Mouse (Mus musculus): ENCODE measurements at regions not wholly inside any gene's neighbourhood (a gene's known extent, or its start where the extent isn't known, plus 50 kb on each side); places are given as distances from the start of the nearest gene placed in this dataset.

- DNase-seq (ENCODE audit: low spot score), result no peak
Observed at GRCm38 (mm10) chr5:106320039-106320438, 137.9 kb downstream of the Barhl2 start.

- no peak for DNase-seq (ENCODE audit: low spot score)
Observed at GRCm38 (mm10) chr5:106318246-106318645, 139.7 kb downstream of the Barhl2 start.

- DNase-seq (ENCODE audit: low spot score), result no peak
Observed at GRCm38 (mm10) chr5:106313874-106314273, 144.1 kb downstream of the Barhl2 start.

- DNase-seq (ENCODE audit: low spot score), result no peak
Observed at GRCm38 (mm10) chr5:106301372-106301771, 156.6 kb downstream of the Barhl2 start.

GRCm38 (mm10) chr5:106296721-106297120 lies 161.2 kb downstream of the Barhl2 start:
- DNase-seq (ENCODE audit: low spot score), result no peak

GRCm38 (mm10) chr5:106295993-106296392 lies 162.0 kb downstream of the Barhl2 start:
- DNase-seq (ENCODE audit: low spot score), result no peak

- DNase-seq (ENCODE audit: low spot score), result no peak
Observed at GRCm38 (mm10) chr5:106295538-106295937, 162.4 kb downstream of the Barhl2 start.

GRCm38 (mm10) chr5:106292387-106293229 lies 165.4 kb downstream of the Barhl2 start:
- DNase-seq (ENCODE audit: low spot score), result no peak

- DNase-seq (ENCODE audit: low spot score), result no peak
Observed at GRCm38 (mm10) chr5:106285152-106285551, 172.8 kb downstream of the Barhl2 start.

GRCm38 (mm10) chr5:106284731-106285130 lies 173.2 kb downstream of the Barhl2 start:
- no peak for DNase-seq (ENCODE audit: low spot score)

GRCm38 (mm10) chr5:106282646-106283045 lies 175.3 kb downstream of the Barhl2 start:
- no peak for DNase-seq (ENCODE audit: low spot score)

- DNase-seq (ENCODE audit: low spot score), result no peak
Observed at GRCm38 (mm10) chr5:106277786-106278185, 180.2 kb downstream of the Barhl2 start.

- no peak for DNase-seq (ENCODE audit: low spot score)
Observed at GRCm38 (mm10) chr5:106277231-106277630, 180.7 kb downstream of the Barhl2 start.

GRCm38 (mm10) chr5:106276186-106276585 lies 181.8 kb downstream of the Barhl2 start:
- DNase-seq (ENCODE audit: low spot score), result peak; percentile 7

- no peak for DNase-seq (ENCODE audit: low spot score)
Observed at GRCm38 (mm10) chr5:106274617-106275016, 183.3 kb downstream of the Barhl2 start.

GRCm38 (mm10) chr5:106264536-106264935 lies 193.4 kb downstream of the Barhl2 start:
- no peak for DNase-seq (ENCODE audit: low spot score)

GRCm38 (mm10) chr5:106257179-106257578 lies 200.8 kb downstream of the Barhl2 start:
- DNase-seq (ENCODE audit: low spot score), result no peak

- DNase-seq (ENCODE audit: low spot score), result no peak
Observed at GRCm38 (mm10) chr5:106229154-106229553, 228.8 kb downstream of the Barhl2 start.

- DNase-seq (ENCODE audit: low spot score), result no peak
Observed at GRCm38 (mm10) chr5:106224141-106224540, 233.8 kb downstream of the Barhl2 start.

- no peak for DNase-seq (ENCODE audit: low spot score)
Observed at GRCm38 (mm10) chr5:106209543-106209942, 248.4 kb downstream of the Barhl2 start.

GRCm38 (mm10) chr5:106207706-106208105 lies 250.3 kb downstream of the Barhl2 start:
- no peak for DNase-seq (ENCODE audit: low spot score)

- no peak for DNase-seq (ENCODE audit: low spot score)
Observed at GRCm38 (mm10) chr5:106205724-106206123, 252.2 kb downstream of the Barhl2 start.

GRCm38 (mm10) chr5:106200631-106201030 lies 257.3 kb downstream of the Barhl2 start:
- DNase-seq (ENCODE audit: low spot score), result no peak

GRCm38 (mm10) chr5:106199061-106199460 lies 258.9 kb downstream of the Barhl2 start:
- DNase-seq (ENCODE audit: low spot score), result no peak
